Mouse (Mus musculus): ENCODE results near the gene Gm7792. TPM values are rescaled to one million over a fixed set of nuclear protein-coding genes. Genes with fewer than 3 reads are reported as not detected.
"Not testable (repeated sequence)": the region's sequence is repeated elsewhere in the genome, so short reads cannot be mapped to it uniquely, and the experiment has no call there.

The Gm7792 gene
- not detected for polyA plus RNA-seq (2021)

- ATAC-seq; in situ Hi-C loops (cut with MboI; ENCODE audit: low pct_unique_long_range_greater_than_20kb); CTCF ChIA-PET; POLR2A ChIA-PET; DNase-seq (ENCODE audit: low read depth, low spot score); H3K27me3 ChIP-seq: not testable (repeated sequence)
Observed at GRCm38 (mm10) chr5:93843476-93843875, at the start of gene Gm7792. Gene Gm7792 (plus strand): TSS chr5:93843776.

Other genes with a start within 250 kb of the Gm7792 start
- not detected for gene C87414, start 172.2 kb upstream of the Gm7792 start, polyA plus RNA-seq (2021)
- not detected for gene Gm16429, start 85.3 kb downstream of the Gm7792 start, polyA plus RNA-seq (2021)
- not detected for gene BC061212, start 226.8 kb downstream of the Gm7792 start, polyA plus RNA-seq (2021)
- not detected for gene Gm6351, start 232.6 kb downstream of the Gm7792 start, polyA plus RNA-seq (2021)

Data from Patski (cell line).